Mouse (Mus musculus) CD4-positive, CD25-positive, alpha-beta regulatory T cell, adult 4 months (primary cell): ENCODE results near the gene Wdr54. TPM values are rescaled to one million over a fixed set of nuclear protein-coding genes. Genes with fewer than 3 reads are reported as not detected.

ENCODE experiments used
- ATAC-seq: one replicate; pipeline ENCODE4 v1.8.0; 2017
- polyA plus RNA-seq, 2 experiments: library from polyadenylated mRNA; unstranded; fragments of 100-300 nt; shearing (Covaris generic); gene quantifications; one replicate each; pipeline ENCODE4 v1.2.1; 2017

The Wdr54 gene
- polyA plus RNA-seq = 1 to 10 TPM in 1 of 2 experiments, not detected in 1; 2.1 TPM

DNA sequence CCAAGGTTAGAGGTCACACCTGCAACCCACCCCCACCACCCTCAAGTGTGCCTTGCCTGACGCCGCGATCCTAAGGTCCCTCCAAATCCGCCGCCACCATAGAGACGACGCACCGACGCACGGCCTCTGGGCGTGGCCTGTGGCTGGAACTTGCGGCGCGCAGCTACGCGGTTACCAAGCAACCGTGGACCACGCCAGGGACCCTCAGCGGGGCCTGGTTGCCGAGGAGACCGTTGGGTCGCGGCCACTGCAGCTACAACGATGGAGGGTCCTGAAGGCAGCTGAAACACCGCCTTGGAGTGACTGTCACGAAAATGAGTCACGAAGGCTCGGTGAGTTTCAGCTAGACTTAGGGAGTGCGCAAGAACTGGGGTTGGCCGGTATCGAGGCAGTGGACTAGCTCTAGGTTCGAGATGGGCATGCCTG is at the start of gene Wdr54, which contains the start of gene 1700003E16Rik:
Gene Wdr54, minus strand, starts transcription at position 139 of the 426 bp plus-strand sequence.
Gene 1700003E16Rik, plus strand, starts transcription at position 146 of the 426 bp plus-strand sequence.
- ATAC-seq = peak; percentile 78

DNA sequence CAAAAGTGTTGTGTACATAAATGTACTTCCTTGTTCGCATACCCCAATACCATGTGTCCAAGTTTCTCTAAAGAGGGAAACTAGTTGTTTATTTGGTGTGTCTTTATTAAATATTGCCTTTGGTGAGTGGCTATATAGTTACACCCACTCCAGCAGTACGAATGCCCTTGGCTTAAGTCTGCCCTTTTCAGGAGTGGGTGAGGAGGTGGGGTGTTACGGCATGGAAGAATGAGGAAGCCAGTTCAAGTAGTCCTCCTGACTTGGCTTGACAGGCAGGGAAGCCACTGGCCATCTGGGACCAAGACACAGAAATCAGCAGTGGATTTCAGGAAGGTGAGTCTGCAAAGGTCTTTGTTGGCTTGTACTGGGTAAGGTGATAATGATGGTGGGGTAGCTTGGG is 49.7 kb upstream of the Wdr54 start:
- ATAC-seq = no peak

DNA sequence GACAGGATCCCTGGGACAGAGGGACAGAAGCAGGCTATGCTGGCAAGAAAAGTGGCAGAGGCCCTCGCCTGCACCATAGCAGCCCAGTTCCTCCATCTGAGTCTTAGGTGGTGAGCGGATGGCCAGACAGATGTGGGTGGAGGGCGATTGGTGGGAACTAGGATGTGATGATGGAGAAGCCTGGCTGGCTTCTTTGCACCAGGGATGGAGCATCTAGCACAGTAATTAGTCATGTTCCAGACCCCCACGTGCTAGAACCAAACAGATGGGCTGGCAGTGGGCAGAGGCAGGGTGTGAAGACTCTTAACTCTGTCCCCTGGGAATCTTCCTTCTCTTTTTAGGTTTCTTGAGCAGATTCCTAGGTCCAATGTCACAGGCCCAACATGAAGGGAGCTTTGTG is 47.1 kb upstream of the Wdr54 start:
- ATAC-seq = no peak

DNA sequence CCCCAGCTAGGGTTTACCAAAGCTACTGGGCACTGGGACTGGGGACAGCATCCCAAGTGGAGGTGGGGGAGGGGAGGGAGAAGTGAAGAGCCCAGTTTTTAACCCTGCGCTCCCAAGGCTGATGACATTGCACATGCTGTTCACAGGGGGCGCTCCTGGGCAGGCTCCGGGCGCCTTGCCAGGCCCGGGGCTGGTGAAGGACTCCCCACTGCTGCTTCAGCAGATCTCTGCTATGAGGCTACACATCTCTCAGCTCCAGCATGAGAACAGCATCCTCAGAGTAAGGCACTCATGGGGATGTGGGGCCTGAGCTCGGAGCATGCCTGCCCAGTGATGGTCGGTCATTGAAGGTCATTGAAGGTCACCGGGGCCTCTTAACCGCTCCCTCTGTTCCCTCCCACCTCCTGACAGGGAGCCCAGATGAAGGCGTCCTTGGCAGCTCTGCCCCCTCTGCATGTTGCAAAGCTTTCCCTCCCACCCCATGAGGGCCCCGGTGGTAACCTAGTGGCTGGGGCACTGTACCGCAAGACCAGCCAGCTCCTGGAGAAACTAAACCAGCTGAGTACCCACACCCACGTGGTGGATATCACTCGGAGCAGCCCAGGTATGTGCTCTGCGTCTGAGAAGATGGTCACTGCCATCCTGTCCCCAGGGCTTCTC is 41.3 kb upstream of the Wdr54 start:
- no peak for ATAC-seq

DNA sequence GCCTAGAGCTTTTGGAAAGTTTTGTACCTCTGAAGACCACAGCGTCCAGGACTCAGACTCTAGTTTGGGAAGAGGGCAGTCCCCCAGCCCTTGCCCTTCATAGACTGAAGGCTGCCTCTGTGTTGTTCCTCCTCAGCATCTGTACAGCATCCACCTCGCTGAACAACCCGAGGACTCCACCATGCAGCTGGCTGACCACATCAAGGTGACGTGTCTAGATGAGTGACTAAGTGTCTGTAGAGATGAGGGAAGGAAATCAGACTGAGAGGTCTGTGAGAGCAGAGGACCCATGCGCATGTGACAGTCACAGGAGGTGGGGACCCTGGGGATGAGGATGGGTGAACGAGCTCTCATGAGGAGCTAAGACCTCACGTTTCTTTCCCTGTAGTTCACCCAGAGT is 37.4 kb upstream of the Wdr54 start:
- ATAC-seq = no peak

DNA sequence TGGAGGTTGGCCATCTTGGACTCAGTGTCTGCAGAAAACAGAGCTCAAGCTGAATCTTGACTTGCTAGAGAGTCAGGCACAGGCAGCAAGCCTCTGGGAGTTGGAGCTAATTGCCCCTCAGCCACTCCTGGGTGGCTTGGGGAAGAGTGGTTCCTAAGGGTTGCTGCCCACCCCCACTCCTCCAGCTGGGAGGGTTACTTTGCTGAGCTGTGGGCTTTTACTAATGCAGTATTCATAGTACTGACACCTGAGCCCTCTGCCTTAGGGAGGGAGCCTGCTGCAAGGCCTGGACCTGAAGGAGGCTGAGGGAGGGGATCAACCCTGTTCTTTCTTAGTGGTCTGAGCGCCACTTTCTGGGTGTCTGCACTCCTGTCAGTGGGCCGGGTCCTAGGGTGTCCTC is 30.7 kb upstream of the Wdr54 start:
- no peak for ATAC-seq

DNA sequence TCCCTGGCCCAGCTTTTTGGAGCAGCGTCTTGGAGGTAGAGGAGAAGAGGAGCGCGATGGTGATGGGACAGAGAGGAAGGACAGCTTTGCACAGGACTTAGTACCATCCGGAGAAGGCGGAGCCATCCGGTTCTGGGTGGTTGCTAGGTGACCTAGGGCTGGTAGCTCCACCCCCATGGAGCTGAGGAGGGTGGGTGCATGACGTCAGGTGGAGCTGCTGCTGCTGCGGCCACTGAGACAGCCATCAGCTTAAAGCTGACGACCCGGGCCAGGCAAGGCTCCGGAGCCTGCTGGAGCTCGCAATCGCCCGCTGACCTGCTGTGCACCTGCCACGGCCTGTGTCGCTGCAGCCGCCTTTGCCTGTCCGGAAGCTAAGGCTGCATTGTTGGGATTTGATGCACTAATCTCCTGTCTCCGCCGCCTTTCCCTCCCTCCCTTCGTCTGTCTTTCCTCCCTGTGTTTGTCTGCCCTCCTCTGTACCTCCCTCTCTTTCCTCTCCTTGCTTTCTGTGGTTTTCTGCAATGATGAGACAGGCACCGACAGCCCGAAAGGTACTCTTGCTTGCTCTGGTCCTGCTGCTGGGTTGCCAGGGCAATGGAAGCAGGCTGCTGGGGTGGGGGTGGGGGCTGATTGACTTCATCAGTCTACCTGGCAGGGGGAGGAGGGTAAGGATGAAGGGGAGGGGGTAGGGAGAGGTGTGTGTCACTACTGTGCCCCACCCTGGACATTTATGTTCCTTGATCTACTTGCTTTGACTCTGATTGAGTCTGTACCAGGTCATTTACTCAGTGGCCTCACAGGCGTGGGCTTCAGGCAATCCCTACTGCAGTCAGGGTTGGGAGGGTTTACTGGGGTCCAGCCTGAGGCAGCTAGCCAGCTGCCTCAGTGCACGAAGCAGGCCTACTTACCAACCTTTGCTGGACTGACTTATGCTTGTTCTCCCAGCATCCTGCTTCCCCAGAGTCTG is 30.0 kb upstream of the Wdr54 start:
- ATAC-seq = peak; percentile 70

DNA sequence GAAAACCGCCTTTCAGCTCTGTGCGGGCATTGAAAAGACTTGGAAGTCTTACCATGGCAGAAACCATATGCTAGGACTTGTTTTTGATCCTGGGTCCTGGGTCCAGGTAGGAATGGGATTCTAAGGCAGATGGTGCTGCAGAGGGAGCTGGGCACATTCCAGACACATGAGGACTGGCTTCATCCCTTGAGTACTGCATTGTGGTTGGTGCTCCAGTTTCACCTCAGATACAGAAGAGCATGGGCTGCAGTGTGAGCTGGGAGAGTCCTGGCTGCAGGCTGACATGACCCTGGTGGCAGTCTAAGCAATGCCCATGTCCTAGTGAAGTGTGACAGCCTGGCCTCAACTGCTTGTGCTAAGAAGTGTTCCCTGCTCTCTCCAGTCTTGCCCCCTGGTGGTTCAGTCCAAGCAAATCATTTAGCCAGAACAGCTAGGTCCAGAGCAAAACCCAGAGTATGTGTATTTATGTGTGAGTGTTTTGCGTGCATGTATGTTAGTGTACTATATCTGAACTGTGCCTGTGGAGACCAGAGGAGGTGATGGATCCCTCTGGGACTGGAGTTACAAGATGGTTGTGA is 28.8 kb upstream of the Wdr54 start:
- no peak for ATAC-seq

DNA sequence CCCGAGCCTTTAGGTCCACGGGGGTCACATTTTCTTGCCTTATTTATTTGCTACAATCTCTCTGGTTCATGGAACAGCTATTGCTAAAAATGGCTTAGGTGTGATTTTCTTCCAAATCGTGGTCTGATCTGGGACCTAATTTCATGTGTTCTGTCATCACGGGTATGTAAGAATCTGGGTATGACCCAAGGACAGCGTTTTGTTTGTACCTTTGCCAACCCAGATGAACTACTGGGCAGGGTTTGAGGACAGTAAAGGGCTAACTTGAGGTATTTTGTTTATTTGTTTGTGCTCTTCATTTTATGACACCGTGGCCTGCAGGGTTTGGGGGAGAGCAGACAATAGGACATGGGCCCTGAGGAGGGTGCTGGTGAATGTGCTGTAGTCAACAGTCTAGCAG is 24.4 kb upstream of the Wdr54 start:
- no peak for ATAC-seq

DNA sequence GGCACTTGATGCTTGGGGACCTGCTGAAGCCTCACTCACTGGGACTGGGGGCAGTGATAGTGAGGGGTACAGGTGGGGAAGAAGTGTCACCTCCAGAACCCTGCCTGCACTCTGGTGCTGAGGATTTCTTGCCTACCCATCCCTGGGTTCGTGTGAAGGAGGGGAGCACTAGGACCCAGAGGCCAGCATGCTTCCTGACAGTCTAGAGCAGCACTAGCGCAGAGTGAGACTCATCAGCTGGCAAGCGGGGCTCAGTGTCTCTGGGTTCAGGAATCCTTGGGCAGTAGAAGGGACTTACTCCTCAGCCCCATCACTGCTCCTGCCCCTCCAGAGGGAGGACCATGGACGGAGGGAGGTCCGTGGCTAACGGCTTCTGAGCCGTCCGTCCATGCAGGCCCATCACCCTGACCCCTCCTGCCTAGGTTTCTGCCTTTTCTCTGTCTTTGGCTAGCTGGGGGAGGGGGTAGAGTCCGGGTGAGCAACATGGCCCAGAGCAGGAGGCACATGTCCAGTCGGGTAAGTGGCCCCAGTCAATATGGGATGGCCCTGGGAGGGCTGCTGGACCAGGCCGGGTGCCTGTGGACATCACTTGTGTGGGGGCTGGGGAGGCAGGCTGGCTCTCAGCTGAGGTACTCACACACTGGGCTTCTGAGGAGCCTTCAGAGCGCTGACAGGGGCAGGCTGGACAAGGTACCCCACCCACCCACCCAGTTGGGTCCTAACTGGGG is 23.4 kb upstream of the Wdr54 start:
- ATAC-seq = no peak

DNA sequence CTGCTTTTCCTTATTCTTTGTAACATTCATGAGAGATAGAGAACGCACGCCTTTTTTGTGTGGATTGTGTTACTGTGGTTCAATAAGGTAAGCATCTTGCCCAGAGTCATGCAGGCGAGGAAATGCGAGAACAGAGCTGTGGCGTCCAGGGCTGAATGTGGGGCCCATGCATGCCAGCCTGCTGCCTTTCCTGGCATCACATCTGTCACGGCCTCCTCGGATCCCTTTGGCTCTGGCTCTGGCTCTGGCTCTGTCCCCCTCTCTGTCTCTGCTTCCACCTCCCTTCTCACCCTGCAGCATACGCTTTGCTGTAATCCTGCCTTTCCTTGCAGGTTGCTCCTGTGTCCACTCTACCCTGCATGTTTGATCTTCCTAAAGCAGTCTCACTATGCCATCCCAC is 19.8 kb upstream of the Wdr54 start:
- ATAC-seq = no peak

DNA sequence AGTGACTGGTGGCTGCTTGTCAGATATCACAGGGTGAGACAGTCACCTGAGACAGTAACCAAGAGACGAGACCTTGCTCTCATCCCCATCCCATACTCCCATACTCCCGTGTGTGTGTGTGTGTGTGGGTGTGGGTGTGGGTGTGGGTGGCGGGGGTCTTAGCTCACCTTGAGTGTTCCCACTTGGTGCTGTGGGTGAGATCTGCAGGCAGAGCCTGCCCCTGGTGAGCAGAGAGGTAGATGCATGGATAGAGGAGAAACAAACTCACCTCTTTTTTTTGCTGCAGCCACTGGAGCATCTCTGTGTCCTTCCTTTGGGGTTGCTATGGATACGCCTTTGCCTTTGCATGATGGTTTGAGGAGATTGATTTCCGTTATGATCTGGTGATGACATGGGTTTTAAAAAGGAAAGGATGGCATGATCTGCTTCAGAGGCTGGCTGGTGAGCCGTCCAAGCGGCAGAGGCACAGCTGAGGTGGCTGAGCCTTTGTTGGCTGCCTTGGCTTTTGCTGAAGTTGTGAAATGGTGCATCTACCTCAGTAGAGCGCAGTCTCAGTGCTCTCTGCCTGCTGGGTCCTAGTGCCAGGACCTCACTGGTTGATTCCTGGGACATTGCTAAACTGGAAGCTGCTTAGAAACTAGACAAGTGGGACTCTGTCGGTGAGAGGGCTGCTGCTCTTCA is 16.2 kb upstream of the Wdr54 start:
- no peak for ATAC-seq

DNA sequence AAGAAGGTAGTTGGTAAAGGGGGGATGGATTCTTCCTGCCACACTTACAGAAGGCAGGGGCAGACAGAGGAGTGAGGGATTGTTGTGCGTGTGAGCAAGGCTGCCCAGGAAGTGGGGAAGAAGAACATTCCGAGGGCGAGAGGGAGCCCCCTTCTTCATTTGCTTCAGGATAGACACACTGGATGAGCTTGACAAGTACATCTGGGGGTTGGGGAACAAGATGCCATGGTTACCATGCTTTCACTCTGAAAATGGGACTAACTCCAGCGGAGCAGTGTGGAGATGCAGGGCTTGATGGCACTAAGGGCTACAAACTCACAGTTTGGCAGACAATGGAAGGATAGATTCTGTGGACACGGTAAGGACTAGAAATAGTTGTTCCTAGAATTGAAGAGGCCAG is 14.9 kb upstream of the Wdr54 start:
- ATAC-seq = no peak

DNA sequence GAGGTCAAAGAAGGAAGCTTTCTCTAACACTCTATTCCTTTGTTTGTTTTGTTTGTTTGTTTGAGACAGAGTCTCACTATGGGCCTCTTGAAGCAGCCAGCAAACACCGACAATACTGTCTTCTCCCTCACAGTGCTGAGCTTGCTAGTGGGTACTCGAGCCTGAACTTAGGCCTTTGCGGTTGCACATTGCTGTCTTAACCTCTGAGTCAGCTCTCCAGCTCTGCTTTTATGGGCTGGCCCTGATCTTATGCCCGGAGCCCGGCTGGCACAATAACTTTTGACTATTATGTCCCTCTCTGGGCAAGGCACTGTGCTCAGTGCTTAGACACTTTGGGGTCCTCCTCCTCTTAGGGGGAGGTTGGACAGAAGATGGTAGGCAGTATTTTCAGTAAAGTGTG is 13.7 kb upstream of the Wdr54 start:
- ATAC-seq = no peak

DNA sequence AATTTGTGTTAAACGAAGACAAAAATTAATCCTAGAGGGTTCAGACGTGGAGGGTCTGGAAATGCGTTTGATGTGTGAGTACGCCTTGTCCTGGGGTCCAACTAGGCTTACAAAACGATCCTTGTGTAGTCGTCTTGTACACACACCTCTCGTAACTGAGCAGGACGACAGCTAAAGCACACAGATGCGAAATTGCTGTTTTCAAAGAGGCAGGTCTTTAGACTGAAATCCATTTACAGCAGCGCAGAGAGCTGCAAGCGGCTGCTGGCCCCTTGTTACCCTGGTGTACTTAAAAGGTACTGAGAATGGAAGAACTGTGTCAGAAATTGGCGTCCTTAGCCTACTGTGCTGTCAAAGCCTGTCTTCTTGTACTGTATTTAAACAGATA is 10.0 kb upstream of the Wdr54 start:
- peak; percentile 38 for ATAC-seq

DNA sequence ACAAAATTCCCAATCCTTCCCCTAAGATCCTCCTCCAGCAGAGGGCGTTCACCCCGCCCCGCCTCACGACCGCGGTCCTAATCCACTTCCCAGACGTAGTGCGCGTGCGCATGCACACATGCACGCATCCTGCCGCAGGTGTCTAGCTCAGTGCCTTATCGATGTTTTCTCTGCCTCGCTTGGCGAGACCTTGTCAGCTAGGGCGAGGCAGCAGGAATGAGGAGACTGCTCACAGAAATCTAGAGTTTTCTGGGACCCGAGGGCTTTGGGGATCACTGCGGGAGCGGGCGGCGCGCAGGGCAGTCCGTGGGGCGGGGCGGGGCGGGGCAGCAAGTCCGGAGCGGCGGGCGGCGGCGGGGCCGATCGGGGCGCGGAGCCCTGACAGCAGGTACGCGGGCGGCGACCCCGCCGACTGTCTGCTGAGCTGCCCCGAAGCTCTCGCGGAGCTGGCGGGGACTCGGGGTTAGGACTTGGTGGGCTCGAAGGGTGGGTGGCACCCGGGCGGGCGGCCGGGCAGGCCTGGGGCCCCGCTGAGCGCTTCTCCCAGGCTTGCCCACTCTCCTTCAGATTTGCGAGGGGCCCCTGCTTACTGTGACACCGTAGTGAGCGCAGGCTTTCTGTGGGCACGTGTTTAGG is 9.5 kb upstream of the Wdr54 start, which contains the start of gene Dctn1:
Gene Dctn1, plus strand, starts transcription at position 314 of the 636 bp plus-strand sequence.
- ATAC-seq = peak; percentile 83

DNA sequence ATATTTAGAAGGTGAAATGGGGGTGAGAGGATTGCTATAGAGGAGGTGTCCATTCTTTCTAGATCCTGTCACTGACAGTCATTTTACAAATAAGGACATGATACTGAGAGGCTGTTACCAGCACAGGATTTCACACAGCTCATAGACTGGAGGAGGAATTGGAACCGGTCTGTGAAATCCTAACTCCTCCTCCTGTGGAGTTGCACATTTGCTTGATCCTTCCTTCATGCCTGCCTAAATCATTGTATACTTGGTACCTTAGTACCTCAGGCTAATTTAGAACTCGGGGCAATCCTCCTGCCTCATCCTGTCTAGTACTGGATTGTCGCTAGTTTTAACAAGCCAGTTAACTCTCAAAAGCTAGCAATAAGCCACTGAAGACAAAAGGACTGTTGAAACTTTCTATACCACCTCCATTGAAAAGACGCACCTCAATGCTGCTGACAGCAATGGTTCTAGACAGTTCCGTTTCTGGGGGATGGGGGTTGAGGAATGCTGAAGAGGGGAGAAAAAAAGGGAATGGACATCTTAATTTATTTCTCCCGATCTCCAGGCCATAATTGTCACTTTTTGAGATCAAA is 8.9 kb upstream of the Wdr54 start:
- ATAC-seq = peak; percentile 65

DNA sequence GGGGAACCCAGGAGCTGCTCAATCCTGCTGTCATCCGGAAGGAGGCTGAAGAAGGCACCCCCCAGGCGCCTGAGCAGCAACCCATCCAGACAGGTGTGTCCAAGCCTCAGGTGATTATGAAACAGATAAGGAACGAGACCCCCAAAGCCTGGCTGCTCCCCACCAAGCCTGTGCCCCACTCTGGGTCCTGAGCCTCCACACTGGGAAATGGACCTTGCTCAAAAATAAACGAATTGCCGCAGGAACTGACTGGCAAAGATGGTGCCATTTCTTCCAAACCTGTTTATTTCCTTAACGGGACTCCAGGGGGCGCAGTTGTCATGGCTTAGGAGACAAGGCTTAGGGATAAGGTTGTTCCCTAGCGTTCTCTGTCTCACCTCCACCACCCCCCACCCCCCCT is 6.5 kb upstream of the Wdr54 start:
- no peak for ATAC-seq

DNA sequence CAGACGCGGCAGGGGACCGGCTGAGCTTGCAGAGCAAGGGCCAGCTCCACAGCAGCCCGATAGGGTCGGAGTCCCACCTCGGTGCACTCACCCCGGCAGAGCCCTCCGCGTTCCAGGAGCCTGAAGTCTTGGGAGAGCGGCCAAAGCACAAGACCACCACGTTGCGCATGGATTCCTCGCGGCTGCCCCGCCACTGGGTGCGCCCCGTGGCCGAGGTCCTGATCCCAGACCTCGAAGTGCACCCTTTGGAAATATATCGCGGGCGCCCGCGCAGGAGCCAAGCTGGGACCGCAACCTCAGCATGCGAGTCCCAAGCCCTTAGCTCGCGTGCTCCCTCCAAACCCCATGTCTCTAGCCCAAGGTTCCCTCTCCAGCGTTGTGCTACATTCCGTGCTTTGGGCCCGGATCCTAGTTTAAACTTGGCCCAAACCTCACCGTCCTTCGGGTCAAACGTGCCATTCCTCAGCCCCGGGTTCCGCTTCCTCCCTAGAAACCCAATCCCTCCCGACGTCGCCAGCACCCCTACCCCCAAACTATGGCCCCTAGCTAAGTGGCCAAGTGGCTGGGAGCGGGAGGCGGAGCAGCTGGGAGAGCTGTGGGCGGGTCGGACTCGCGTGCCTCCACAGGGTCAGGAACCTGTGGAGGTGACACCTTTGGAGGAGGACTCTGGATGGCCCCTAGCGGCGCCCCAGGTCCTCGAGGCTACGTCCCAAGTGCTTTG is 5.9 kb upstream of the Wdr54 start:
- no peak for ATAC-seq

DNA sequence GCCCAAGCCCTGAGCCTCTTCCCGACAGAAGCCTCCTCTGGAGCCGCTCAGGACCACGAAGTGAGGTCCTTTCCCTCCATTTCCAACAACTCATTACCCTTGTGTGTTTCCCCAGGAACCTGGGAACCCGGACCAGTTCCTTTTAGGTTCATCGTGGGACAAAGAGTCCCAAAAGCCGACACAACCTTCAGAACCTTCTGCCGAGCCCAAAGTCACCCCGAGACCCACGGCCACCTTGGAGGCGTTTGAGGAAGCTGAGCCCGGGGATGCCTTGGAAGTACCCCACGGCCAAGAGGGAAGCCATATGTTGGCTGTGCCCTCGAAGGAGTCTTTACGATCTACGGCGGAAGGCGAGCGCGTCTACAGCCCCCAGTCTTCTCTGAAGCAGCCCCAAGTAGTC is 5.2 kb upstream of the Wdr54 start:
- ATAC-seq = no peak
